Mouse (Mus musculus): ENCODE results near the gene Chchd5.

Chchd5 gene

DNA sequence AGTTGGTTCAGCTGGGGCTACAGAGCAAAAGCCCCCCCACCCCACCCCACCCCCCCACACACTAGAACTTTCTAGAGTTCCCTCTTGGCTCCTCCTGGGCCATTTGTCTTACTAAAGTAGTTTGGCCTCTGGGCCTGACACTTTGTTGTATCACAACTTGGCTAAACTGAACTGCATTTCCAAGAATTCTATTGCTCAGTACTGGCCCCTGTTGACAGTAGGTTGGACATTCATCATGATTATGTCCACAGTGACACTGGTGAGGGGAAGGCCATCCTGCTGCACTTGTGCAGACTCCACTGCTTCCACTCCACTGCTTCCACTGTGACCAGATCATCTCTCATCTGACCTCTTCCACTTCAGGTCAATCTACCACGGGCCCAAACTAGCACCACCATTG is 23.3 kb downstream of the Chchd5 start:
- no peak for DNase-seq (ENCODE audit: low spot score)

DNA sequence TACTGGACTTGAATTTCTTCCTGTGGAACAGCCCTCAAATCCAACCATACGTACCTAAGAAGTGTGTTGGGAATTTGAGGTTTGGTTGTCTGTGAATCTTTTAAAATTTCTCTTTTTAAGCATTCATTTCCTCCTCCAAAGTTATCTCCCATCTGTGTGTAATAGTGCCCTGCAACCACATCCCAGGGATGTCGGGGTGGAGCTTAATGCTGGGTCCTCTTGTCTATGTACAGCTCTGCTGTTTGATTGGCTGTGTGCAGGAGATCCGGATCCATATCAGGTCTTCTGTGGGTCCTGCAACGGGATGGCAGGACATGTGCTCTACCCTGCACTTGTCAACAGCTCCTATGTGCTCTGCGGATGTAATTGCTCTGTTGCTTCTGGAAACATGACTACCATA is 35.3 kb downstream of the Chchd5 start:
- DNase-seq (ENCODE audit: low spot score) = no peak

DNA sequence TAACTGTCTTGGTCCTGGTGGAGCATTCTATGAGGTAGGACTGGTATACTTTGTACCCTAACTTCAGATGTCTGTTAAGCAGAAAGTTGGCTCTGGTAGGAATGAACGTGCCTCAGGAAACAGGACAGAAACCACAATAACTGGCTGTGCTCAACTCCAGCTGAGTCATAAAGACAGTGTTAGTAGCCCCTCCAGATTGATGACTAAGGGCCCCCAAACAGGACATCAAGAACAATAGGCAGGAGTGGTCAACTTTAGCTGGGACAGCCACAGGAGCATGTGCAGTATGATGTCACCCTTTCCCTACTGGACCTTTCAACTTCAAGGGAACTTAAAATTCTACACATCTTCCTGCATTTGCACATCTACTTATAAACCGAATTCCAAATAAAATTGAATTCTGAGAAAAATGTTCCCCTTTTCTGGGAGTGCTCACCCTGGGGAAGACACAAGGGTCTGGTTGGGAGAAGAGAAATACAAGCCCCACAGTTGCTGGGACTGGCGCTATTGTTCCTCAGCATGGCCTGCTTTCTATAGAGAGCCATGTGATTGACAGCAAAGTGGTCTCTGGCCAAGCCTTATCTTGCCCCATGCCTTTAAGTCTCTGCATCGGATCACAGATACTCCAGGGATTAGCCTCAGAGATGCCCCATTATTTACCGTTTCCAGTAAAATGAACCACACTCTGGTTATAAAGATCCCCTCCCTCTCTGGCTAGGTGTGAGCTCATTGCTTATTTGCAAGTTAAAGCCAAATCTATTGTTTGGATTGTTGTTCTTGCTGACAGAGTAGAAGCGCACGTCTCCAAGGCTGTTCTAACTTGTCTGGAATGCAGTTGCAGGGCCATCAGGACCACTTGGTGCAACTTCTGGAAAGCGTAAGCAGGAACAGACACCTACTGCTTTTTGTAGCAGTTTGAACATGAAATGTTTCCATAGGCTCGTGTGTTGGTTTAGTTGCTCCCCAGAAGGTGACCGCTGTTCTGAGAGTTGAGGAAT is 37.3 kb downstream of the Chchd5 start:
- no peak for DNase-seq (ENCODE audit: low spot score)

DNA sequence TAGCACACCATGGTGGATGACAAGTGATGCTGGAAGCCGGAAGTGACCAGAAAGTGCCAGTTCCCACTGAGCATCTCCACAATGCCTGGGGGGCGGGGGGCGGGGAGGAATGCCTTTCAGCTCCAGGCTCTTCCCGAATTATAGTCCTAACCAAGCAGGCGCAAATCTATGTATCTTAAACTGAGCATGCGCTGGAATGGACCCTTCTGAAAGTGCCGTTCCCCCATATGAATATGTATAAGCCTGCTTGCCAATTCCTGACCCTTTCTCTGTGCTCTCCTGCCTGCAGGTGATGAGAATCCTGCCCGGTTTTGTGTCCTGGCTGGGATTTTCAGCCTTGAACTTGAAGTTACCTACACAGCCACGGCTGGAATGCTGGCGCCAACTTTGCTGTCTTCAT is 43.9 kb downstream of the Chchd5 start:
- DNase-seq (ENCODE audit: low spot score) = no peak

DNA sequence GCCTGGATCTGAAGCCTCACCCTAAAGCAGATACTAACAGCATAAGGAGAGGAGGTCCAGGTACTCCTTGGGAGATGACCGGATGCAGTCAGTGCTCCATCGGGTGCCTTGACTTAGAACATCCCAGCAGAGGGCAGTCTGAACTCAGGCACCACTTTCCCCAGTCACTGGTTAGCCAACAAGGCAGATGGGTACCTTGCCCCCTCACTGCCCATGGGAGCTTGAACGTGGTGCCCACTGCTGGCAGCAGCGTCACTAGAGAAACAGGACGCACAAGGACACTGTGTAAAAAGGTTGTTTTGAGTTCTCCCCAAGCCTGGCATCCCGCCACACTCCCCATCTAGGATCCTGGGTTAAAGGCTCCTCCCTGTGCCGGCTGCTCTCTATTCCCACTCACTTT is 45.0 kb downstream of the Chchd5 start:
- DNase-seq (ENCODE audit: low spot score) = no peak

DNA sequence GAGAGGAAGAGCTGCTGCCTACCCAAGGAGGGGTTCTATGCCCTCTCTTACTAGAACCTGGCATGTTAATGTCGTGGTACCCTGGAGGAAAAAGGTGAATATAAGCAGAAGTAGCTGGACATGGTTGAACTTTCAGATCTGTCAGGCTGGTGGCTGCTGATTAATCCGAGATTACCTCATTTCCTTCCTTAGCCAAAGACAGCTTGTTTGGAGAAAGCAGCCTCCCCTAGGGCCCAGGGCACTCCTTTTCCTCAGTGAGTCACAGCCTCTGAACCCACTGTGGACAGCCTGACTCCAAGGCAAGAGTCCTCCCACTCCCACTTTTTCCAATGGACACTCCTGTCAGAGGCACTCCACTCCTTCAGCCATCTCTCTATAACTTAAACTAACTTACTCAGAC is 46.1 kb downstream of the Chchd5 start:
- DNase-seq (ENCODE audit: low spot score) = no peak

DNA sequence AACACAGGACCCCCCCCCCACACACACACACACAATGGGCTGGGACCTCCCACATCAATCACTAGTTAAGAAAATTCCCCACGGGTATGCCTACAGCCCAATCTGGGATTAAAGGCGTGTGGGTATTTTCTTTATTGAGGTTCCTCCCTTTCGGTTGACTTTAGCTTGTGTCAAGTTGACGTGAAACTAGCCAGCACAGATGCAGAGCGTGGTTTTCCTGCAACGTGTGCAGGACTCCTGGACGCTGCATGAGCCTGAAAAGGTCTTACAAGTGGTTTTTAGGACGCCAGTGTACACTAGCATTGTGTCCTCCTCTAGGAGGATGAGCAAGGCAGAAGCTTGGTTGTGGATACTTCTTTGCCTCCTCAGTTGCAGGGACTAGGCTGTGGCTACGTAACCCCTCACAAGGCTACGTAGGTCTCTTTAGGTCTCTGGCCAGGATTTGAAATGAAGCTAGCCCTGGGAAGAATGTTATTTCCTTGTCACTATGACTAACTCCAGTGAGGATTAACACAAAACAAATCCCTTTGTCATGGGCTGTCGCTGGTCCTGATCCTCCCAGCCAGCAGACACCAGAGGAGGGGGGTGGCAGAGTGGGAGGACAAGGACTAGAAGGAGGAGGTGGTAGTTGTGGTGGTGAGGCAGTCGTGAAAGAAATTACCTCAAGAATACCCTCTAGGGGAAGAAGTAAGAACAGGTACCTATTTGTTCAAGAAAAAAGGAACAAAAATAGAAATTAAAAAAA is 47.3 kb downstream of the Chchd5 start:
- no peak for DNase-seq (ENCODE audit: low spot score)

DNA sequence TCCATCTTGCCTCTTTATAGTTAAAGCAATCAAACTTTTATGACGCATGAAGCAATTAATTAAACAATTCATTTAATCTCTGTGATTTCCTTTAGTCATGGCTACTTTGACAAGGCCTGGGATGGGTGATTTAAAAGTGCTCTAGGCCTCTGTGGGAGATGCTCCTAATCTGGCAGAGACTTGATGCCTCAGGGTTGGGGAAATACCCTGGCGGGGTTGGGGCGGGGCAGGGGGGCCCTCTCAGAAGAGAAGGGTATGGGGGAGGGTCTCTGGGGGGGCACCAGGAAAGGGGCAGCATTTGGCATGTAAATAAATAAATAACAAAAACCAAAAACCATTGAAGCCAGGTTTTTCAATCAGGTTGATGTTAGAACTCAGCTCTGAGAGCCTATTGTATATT is 48.2 kb downstream of the Chchd5 start:
- no peak for DNase-seq (ENCODE audit: low spot score)

DNA sequence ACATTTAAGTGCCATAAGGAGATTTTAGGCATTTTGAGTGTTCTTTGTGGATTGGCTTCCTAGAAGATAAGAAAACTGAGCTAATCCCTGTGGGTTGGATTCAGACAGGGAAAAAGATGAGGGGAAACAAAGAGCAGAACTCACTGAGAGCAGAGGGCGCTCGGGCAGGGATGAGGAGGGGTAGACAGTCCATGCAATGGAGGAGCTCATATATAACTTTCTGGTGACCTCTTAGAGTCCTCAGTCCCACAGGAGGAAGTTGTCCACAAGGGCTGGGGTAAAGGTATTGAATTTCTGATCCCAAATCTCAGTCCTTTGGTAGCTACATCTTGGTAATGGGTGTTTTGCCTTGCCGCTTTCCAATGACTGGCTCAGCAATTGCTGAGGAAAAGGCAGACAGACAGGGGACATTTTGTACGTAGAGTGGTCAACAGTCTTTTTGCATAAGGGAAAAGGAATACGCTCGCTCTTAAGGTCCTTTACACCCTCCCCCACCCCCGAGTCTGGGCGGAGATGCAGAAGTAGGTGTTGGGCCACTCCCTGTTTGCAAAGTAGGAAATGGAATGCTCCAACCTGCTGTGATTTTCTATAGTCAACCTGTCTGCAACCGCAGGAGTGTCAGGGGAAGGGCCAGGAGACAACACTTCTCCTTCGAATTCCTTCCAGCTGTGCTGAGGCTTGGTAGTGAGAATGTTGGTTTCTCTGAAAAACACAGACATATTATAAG is 48.8 kb downstream of the Chchd5 start:
- no peak for DNase-seq (ENCODE audit: low spot score)

DNA sequence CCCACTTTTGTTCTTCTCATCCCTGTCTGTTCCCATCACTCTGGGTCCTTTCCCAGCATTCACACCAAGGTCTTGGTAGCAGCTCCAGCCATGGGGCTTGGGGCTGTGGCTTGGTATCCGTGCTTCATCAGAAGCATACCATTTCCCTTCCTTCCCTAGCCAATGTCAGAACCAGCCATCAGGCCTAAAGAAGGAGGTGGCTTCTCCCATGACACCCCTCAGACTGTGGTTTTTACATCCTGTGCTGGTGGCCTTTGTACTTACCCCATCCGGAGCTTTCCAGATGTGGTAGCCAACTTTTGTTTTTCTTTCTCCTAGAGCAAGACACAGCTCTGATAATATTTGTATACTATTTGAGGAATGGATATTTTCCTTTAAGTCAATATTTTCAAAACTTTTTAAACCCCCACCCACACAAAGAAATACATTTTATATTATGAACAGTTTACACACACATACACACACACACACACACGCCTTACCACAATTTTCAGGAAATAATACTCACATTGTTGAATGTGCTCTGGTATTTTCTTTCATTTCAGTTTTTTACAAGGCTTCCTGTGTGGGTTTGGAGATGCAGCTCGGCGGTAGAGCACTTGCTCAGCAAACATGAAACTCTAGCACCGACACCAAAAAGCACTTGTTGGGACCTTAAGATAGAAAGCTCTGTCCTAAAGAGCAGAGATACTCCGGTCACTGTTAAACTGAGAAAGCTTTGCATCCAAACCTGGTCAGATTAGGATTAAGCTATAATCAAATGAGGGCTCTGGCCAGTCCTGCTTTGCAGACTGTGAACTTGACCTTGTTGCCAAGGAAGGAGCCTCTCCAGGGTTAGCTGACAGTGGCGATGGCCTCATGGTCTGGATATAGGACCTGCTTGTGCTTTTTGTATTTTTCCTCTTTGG is 50.7 kb downstream of the Chchd5 start:
- no peak for DNase-seq (ENCODE audit: low spot score)

DNA sequence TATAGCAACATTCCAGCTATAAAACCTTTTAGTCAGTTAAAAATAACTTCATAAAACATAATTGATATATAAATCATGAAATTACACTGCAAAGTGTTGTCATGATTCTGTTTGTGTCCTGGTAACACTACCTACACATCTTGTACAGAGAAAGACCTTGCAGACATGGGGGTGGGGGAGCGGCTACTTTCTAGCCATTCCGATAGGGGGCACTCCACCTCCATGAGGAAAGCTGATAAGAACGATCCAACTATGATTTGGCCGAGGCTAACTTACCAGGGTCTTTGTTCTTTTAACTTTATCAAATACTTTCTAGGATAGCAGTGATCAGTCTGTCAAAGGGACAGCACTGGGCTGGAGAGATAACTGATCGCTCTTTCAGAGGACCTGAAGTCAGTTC is 52.0 kb downstream of the Chchd5 start:
- DNase-seq (ENCODE audit: low spot score) = no peak

DNA sequence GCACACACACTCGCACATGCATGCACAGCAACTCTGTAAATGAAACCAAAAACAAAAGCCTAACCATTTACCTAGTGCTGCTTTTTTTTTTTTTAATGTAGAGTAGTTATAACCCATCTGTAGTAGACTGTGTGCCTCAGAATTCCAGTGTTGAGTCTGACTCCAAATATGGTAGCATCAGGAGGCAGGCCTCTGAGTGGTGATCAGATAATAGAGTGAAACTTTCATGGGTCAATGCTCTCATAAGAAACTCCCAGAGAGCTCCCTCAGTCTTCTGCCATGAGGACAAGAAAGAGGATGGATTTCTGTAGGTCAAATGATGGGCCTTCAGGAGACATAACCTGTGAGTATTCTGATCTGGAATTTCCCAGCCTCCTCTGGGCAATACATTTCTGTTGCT is 52.9 kb downstream of the Chchd5 start:
- no peak for DNase-seq (ENCODE audit: low spot score)

DNA sequence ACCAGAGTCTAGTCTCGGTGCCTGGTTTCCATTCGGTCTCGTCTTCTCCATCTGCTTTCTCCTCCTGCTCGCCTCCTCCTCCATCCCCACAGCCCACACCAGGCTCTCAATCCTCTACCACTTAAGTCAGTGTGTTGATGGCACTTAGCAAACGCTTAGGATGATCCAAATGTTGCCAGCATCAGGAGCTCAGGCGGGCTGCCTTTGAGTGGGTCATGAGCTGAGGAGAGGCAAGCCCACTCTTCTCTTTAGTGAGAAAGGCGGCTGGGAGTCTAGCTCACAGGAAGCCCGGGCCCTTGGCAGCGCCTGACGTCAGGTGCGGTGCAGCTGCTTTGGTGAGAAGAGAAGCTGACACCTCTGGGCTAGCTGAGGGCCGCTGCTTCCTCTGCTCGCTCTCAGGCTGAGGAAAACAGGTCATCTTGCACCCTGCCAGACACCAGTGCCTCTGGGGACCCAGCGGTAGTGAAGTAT is 54.1 kb downstream of the Chchd5 start:
- DNase-seq (ENCODE audit: low spot score) = no peak

Data from ovary, postnatal 10 days (tissue).